Mouse (Mus musculus) adrenal gland (tissue): Measurements from ENCODE around the gene Negr1.

Source experiments
- intact Hi-C: fragments of 180-260 bp; cut with DNase I; formaldehyde crosslinking; loops from one replicate; pipeline ENCODE4 v1.15.1; 2025
- long read RNA-seq, 2 experiments: library from polyadenylated mRNA; unstranded; transcript quantifications; one replicate each; pipeline ENCODE4 v2.0.0; 2020; ENCODE audit warnings: borderline replicate concordance in 1 of 2; ENCODE audit not compliant: insufficient replicate concordance in 1 of 2

Negr1 gene
- long read RNA-seq, experiment 1, partial matches to known transcripts, result 0 of 1 reads
- long read RNA-seq, experiment 1, other reads (novel, unspliced or antisense), result 1 of 1 reads
- long read RNA-seq, experiment 2, partial matches to known transcripts, result 1 of 2 reads
- long read RNA-seq, experiment 2, other reads (novel, unspliced or antisense), result 1 of 2 reads

GRCm38 (mm10) chr3:156561524-156562423 is at the start of gene Negr1:
TSS of gene Negr1 (plus strand) at chr3:156561794.
- intact Hi-C loops, result no loop called here

GRCm38 (mm10) chr3:156526461-156526933 is 35.1 kb upstream of the Negr1 start:
- intact Hi-C loops, result no loop called here

- intact Hi-C loops, result no loop called here
Measured at GRCm38 (mm10) chr3:156527231-156527995, 34.2 kb upstream of the Negr1 start.

DNA sequence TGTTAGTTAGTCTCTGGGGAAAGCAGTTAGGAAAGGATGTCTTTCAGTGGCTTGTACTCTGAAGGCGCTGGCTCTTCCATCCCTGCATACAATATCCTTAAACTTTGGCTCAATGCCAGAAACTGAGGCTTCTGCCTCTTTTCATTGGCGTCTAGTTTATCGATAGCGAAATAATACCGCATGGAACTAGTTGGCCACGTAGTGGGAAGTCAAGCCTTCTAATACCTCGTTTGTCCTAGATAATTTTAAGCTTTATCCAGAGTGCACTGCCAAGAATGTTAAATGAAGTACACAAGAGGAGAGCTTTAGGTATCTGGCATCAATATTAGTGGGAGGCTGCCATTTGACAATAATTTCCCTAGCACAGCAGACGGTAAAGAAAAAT is 2.2 kb upstream of the Negr1 start:
- intact Hi-C loops, result no loop called here

GRCm38 (mm10) chr3:156559826-156560471 is 1.6 kb upstream of the Negr1 start:
- intact Hi-C loops, result no loop called here

DNA sequence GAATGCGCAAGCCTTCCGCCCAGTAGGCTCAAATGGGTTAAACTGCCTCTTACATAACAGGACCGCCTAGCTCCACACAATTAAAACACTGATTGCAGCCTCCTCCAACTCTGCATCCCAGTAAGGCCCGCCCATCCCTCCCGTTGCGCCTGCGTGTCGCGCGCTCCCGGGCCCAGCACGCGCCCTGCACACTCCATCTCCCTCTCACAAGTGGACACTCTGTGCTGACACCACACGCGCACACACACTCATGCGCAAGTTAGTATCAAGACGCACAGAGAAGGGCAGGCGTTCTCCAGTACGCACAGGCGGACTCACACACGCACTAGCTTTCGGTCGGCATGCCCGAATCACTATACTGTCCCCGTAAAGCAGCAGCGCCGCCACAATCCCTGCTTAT is 828 bp upstream of the Negr1 start:
- intact Hi-C loops, result no loop called here

GRCm38 (mm10) chr3:156562424-156562785 is 811 bp downstream of the Negr1 start:
- intact Hi-C loops, result no loop called here

- intact Hi-C loops, result no loop called here
Measured at GRCm38 (mm10) chr3:156562796-156563195, 1.2 kb downstream of the Negr1 start.

DNA sequence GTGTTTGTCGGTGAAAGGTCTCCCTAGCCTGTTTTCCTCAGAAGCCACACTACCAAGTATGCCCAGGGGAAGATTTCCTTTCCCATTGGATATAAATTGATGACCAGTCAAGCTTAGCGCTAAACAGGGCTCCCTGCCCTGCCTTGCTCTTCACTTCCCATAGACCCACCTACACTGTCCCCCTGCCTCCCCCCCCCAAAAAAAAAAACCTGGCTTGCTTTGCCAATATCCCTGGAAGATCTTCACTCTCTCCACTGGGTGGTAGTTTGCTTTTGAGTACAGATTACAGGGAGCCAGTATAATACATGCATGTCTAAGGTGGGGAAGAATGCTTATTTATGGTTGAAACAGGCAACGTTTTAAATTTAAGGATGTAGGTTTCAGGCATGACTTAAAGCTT is 1.8 kb downstream of the Negr1 start:
- intact Hi-C loops, result no loop called here

GRCm38 (mm10) chr3:156573465-156573864 is 11.9 kb downstream of the Negr1 start:
- intact Hi-C loops, result no loop called here

- intact Hi-C loops, result no loop called here
Measured at GRCm38 (mm10) chr3:156576292-156576691, 14.7 kb downstream of the Negr1 start.

GRCm38 (mm10) chr3:156590612-156591011 is 29.0 kb downstream of the Negr1 start:
- intact Hi-C loops, result no loop called here

DNA sequence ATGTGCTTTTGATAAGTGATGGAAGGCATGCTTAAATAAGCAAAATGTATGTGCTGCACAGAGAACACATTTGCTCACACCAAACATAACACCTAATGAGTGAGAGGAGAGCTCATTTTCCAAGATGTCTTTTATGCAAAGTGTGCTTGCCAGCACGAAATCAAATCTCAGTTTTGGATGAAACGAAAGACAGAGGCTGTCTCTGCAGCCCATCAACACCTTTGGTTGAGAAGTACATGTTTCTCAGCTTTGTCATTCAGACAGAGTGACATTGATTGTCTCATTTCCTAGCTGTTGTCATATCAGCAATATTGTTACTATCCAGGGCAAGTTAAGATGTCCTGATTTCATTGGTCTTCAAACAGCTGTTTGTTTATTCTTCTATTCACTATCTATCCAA is 29.5 kb downstream of the Negr1 start:
- intact Hi-C loops, result no loop called here

GRCm38 (mm10) chr3:156606846-156607245 is 45.3 kb downstream of the Negr1 start:
- intact Hi-C loops, result no loop called here

GRCm38 (mm10) chr3:156619921-156620320 is 58.3 kb downstream of the Negr1 start:
- intact Hi-C loops, result no loop called here

DNA sequence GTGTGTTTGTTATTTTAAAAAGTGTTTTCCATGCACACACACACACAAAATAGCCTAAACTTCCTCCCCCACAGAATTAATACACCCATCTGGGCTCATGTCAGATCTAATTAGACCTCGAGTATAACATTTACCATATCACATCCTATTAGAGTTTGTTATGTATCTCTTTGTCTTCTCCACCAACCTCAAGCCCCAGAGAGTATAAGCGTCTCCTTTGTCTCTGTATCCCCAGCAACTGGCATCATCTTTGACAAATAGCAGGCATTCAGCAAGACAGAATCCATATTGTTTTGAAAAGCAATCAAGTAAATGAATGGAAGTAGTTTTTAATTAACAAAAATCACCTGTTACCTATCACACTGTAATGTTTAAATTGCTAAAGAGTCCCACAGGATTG is 67.0 kb downstream of the Negr1 start:
- intact Hi-C loops, result no loop called here

- intact Hi-C loops, result no loop called here
Measured at GRCm38 (mm10) chr3:156632942-156633341, 71.3 kb downstream of the Negr1 start.

GRCm38 (mm10) chr3:156639382-156639781 is 77.8 kb downstream of the Negr1 start:
- intact Hi-C loops, result no loop called here

DNA sequence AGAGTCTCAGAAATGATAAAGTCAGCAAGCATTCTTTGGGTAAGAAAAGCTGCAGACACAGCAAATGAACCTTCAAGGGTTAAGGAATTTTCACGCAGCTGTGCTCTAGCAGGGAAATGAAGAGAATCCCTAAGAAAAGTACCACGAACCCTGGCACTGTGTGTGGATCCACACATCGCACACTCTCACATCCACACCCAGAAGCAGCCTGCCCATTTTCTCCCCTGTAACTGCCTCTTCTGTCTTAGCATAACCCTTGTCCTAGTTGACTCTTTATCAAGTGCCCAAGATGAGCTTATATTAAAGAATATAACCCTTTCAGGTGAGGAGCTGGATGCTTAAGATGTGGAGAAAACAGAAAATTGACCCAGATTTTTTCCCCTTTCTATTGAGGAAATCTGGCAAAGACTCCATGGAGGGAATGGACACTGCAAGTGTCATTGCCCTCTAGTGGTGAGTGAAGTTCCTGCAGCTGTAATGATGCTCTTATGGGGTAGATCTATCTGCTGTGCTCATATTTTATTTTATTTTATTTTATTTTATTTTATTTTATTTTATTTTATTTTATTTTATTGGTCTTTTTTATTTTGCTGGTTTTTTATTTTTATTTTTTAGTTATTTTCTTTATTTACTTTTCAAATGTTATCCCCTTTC is 82.2 kb downstream of the Negr1 start:
- intact Hi-C loops, result loop anchor here (10.0 kb wide), 1 partner anchor 1999 kb away; no protein-coding TSS in a partner anchor

- intact Hi-C loops, result loop anchor here (10.0 kb wide), 1 partner anchor 2004 kb away; no protein-coding TSS in a partner anchor
Measured at GRCm38 (mm10) chr3:156648378-156648777, 86.8 kb downstream of the Negr1 start.

DNA sequence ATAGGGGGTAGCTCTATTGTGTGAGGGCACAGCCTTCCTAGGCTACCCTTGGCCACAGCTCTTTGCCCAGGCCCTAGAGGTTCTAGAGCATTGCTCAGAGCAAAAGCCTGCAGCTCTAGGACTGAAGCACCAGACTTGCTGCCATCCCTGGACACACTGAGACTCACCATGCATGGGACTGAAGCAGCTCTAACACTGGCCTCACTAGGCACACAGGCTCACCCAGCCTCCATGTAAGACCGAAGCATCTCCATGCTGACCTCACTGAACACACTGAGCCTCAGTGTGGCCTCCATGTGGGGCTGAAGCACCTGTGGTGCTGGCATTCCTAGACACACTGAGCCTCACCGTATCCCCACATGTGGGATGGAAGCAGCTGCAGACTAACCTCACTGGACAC is 101.0 kb downstream of the Negr1 start:
- intact Hi-C loops, result no loop called here
